In the genomic region with DNA sequence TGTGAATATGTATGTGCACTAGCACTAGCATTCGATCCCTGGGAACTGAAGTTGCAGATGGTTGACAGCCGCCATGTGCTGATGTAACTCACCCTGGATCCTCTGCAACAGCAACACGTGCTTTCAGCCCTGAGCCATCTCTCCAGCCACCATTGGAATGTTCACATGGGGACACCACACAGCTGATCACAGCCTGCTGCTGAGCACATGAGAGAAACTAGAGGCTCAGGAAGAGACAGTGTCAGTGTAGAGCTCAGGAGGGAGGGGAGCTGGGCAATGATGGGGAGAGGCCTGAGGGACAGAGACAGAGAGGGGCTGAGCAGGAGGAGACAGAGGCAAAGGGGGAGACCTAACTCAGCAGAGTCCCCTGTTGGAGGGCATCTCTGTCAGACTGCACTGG, we compare ENCODE assay signal across 2 mouse cellular contexts. TPM values are rescaled to one million over a fixed set of nuclear protein-coding genes. Genes with fewer than 3 reads are reported as not detected.
"Had no signal": no experiment of that assay in that cellular context is flagged by ENCODE, and none has a peak within 500 bp of the region (broad histone marks: within the 10 kb centered on the region; RNA-seq: fewer than 3 reads in every experiment).

No protein-coding gene starts in this region.

RNA-seq across cellular contexts. Expression of a gene that starts 10.9 kb away (rescaled TPM):
- polyA plus RNA-seq: myocyte had no signal

RNA-seq across cellular contexts. Expression of a gene that starts 34.3 kb away (rescaled TPM):
- polyA plus RNA-seq: midbrain, embryonic 14.5 days had no signal
